ENCODE assay signal across 17 mouse cellular contexts in genomic region chr10:18680661-18681384, GRCm38 (mm10).
DNase-seq lines count a peak whose midpoint lies in the region; ATAC-seq and TF ChIP-seq lines count a peak whose summit lies in the region.
"Had no signal": no experiment of that assay in that cellular context is flagged by ENCODE, and none has a peak within 500 bp of the region (broad histone marks: within the 10 kb centered on the region; RNA-seq: fewer than 3 reads in every experiment).

No protein-coding gene starts in this region.

- H3K4me2 ChIP-seq in stomach, embryonic 14.5 days (replicated peaks; ENCODE audit: low read depth, low read length): no peak overlapping the region
- H3K4me2 ChIP-seq: heart, embryonic 15.5 days; hindbrain, embryonic 13.5 days; limb, embryonic 12.5 days had no signal

- peak overlapping the region; percentile 40; the same call in 1 of the 2 replicates for H3K27ac ChIP-seq in left cerebral cortex, adult 2 months
- peak overlapping the region; percentile 49; the same call in 1 of the 2 replicates for H3K27ac ChIP-seq in stomach, embryonic 14.5 days (ENCODE audit: low read length)
- H3K27ac ChIP-seq: heart, embryonic 15.5 days; hindbrain, embryonic 13.5 days; limb, embryonic 12.5 days had no signal

- H3K36me3 ChIP-seq in stomach, embryonic 14.5 days (ENCODE audit: control insufficient read depth, insufficient read depth, low read length): no peaks in the 10 kb centered on the region
- H3K36me3 ChIP-seq: heart, embryonic 15.5 days; limb, embryonic 12.5 days had no signal

- no peak for TF ChIP-seq CTCF in left cerebral cortex, adult 2 months (IDR thresholded peaks at IDR 0.05)

- DNase-seq in left cerebral cortex, adult 2 months (ENCODE audit: extremely low spot score in 1 of 2, low spot score in 2 of 2): no peak
- DNase-seq in left cerebral cortex, postnatal 14 days (ENCODE audit: low spot score in 2 of 2): no peak
- peak; percentile 23 for DNase-seq in kidney, adult 18-20 months
- peak; percentile 21 to 41 for DNase-seq in kidney, postnatal 25 days
- no peak for DNase-seq in urinary bladder, postnatal 36 days (ENCODE audit: low spot score in 2 of 2)
- no peak for DNase-seq in cerebellum, postnatal 25 days
- DNase-seq in layer of hippocampus, postnatal 36 days: no peak
- DNase-seq: adrenal gland, postnatal 10 days; B cell, adult 2 months; cerebellum, adult 9-11 months; lung, postnatal 10 days; right cerebral cortex, postnatal 25 days had no signal

- WGBS in stomach, embryonic 14.5 days: 49% methylated on average over 3 of the region's 3 CpGs

- no peak overlapping the region for H3K4me3 ChIP-seq in left cerebral cortex, adult 2 months
- no peak overlapping the region for H3K4me3 ChIP-seq in stomach, embryonic 14.5 days (ENCODE audit: low read depth, low read length)
- H3K4me3 ChIP-seq: erythroblast, embryonic 14.5 days; heart, embryonic 15.5 days; hindbrain, embryonic 13.5 days; limb, embryonic 12.5 days had no signal

- 0 out of 2 replicates have a peak, but pooled peaks have one; percentile 33 for ATAC-seq in stomach, embryonic 14.5 days (ENCODE audit: insufficient number of reproducible peaks, insufficient read depth, low FRiP score, low read depth)

- H3K27me3 ChIP-seq in stomach, embryonic 14.5 days (ENCODE audit: control insufficient read depth, insufficient read depth, low read length): no peaks in the 10 kb centered on the region
- H3K27me3 ChIP-seq: heart, embryonic 15.5 days; hindbrain, embryonic 13.5 days; limb, embryonic 12.5 days had no signal

- intact Hi-C loops in left cerebral cortex, adult 2 months (cut with DNase I): no loop called here
- intact Hi-C loops in left cerebral cortex, postnatal 14 days (cut with DNase I): no loop called here

- no peaks in the 10 kb centered on the region for H3K4me1 ChIP-seq in stomach, embryonic 14.5 days (ENCODE audit: control insufficient read depth, insufficient read depth, low read length)
- H3K4me1 ChIP-seq: heart, embryonic 15.5 days; limb, embryonic 12.5 days had no signal

- no peak overlapping the region for H3K9ac ChIP-seq in stomach, embryonic 14.5 days (replicated peaks; ENCODE audit: low read depth, low read length)
- H3K9ac ChIP-seq: heart, embryonic 15.5 days; hindbrain, embryonic 13.5 days; limb, embryonic 12.5 days had no signal

- no peaks in the 10 kb centered on the region for H3K9me3 ChIP-seq in stomach, embryonic 14.5 days (ENCODE audit: control insufficient read depth, low read depth, low read length)
- H3K9me3 ChIP-seq: heart, embryonic 15.5 days; hindbrain, embryonic 13.5 days had no signal

Comparison
In these comparisons a context has a peak if more than half of its experiments do, and no peak if none do; other contexts are left out.
1. DNase-seq: peak in kidney, adult 18-20 months (single experiment) and kidney, postnatal 25 days (2 of 2); none in left cerebral cortex, adult 2 months (0 of 2), left cerebral cortex, postnatal 14 days (0 of 2), urinary bladder, postnatal 36 days (0 of 2), cerebellum, postnatal 25 days (0 of 2) and layer of hippocampus, postnatal 36 days (0 of 2).